Mouse (Mus musculus) midbrain, embryonic 15.5 days (tissue): ENCODE data around the gene Ulk3. TPM values are rescaled to one million over a fixed set of nuclear protein-coding genes. Genes with fewer than 3 reads are reported as not detected.

ENCODE experiments used
- ATAC-seq: fragments of 200-750 bp; cut with Nextera tagmentation; replicated peaks from 2 replicates; pipeline ENCODE4 v1.8.0; 2017; ENCODE audit warnings: moderate TSS enrichment
- H3K27ac ChIP-seq: fragments of 300-500 bp; sonication (generic); 2 replicates; pipeline ENCODE4 v1.5.1; 2015; ENCODE audit warnings: mild to moderate bottlenecking, inconsistent platforms
- H3K27me3 ChIP-seq: fragments of 300-500 bp; sonication (generic); replicated peaks from 2 replicates; pipeline ENCODE4 v1.6.1; 2015; ENCODE audit warnings: inconsistent platforms
- H3K36me3 ChIP-seq: fragments of 300-500 bp; sonication (generic); replicated peaks from 2 replicates; pipeline ENCODE4 v1.6.1; 2015; ENCODE audit warnings: inconsistent platforms
- H3K4me1 ChIP-seq: fragments of 300-500 bp; sonication (generic); 2 replicates; pipeline ENCODE4 v1.6.1; 2015; ENCODE audit warnings: inconsistent platforms
- H3K4me2 ChIP-seq: fragments of 300-500 bp; sonication (generic); 2 replicates; pipeline ENCODE4 v1.6.1; 2015; ENCODE audit warnings: inconsistent platforms, mild to moderate bottlenecking, moderate library complexity
- H3K4me3 ChIP-seq: fragments of 300-500 bp; sonication (generic); 2 replicates; pipeline ENCODE4 v1.5.1; 2015; ENCODE audit warnings: mild to moderate bottlenecking, inconsistent platforms
- H3K9ac ChIP-seq: fragments of 300-500 bp; sonication (generic); 2 replicates; pipeline ENCODE4 v1.6.1; 2015; ENCODE audit warnings: mild to moderate bottlenecking, inconsistent platforms
- H3K9me3 ChIP-seq: fragments of 300-500 bp; sonication (generic); 2 replicates; pipeline ENCODE4 v1.6.1; 2016; ENCODE audit warnings: inconsistent platforms
- WGBS: fragments of 180-500 bp; shearing (Covaris S2); methylation state at CpG from one replicate; pipeline ENCODE4 v1.1.7; 2015; ENCODE audit warnings: mixed read lengths; 5-methylcytosine and 5-hydroxymethylcytosine counted together
- polyA plus RNA-seq: library from polyadenylated mRNA; unstranded; fragments of >200 nt; fragmentation: Nextera tagmentation; extraction: Ambion mirVana; gene quantifications from 2 replicates; pipeline ENCODE4 v1.2.1, GENCODE M21; 2015

Gene Ulk3
- polyA plus RNA-seq, 1 experiment from 2014 or later = 39.0 TPM

GRCm38 (mm10) chr9:57604875-57605274 is 15.6 kb downstream of the Ulk3 start:
- no peak for ATAC-seq
- Histone ChIP-seq H3K9ac (no peak overlapping the region), H3K4me2 (no peak overlapping the region), H3K36me3 (no peaks in the 10 kb centered on the region), H3K4me3 (no peak overlapping the region), H3K27ac (no peak overlapping the region), H3K27me3 (peaks cover 9% of the 10 kb centered on the region; the same call in 1 of the 2 replicates), H3K9me3 (no peaks in the 10 kb centered on the region), H3K4me1 (peaks cover 21% of the 10 kb centered on the region)
- WGBS = 64% methylated on average over 4 of the region's 4 CpGs

- no peaks in the 10 kb centered on the region for H3K36me3 ChIP-seq
- H3K4me1 ChIP-seq = peaks cover 22% of the 10 kb centered on the region
- H3K9ac ChIP-seq = no peak overlapping the region
- no peak overlapping the region for H3K27ac ChIP-seq
- H3K27me3 ChIP-seq = peaks cover 9% of the 10 kb centered on the region; the same call in 1 of the 2 replicates
- no peak for ATAC-seq
- no peak overlapping the region for H3K4me3 ChIP-seq
- 9% methylated on average over 9 of the region's 9 CpGs for WGBS
- H3K4me2 ChIP-seq = no peak overlapping the region
- no peaks in the 10 kb centered on the region for H3K9me3 ChIP-seq
Measured at GRCm38 (mm10) chr9:57605503-57605902, 16.3 kb downstream of the Ulk3 start.

GRCm38 (mm10) chr9:57606139-57606851 is 17.0 kb downstream of the Ulk3 start, which contains the start of gene Cplx3:
Cplx3 (minus strand) TSS chr9:57606281.
- H3K4me3 ChIP-seq = peak within 1 kb of the TSS; percentile 21
- peaks cover 23% of the 10 kb centered on the region for H3K4me1 ChIP-seq
- H3K4me2 ChIP-seq = peak within 1 kb of the TSS; percentile 52
- no peaks in the 10 kb centered on the region for H3K9me3 ChIP-seq
- no peak within 1 kb of the TSS for H3K27ac ChIP-seq
- peak within 1 kb of the TSS; percentile 3; the same call in 1 of the 2 replicates for H3K9ac ChIP-seq
- WGBS = 3% methylated on average over 24 of the region's 24 CpGs
- peak; percentile 51; the same call in 1 of the 2 replicates for ATAC-seq
- peaks cover 9% of the 10 kb centered on the region; the same call in 1 of the 2 replicates for H3K27me3 ChIP-seq
- no peaks in the 10 kb centered on the region for H3K36me3 ChIP-seq

- no peak overlapping the region for H3K27ac ChIP-seq
- WGBS = 61% methylated on average over 3 of the region's 3 CpGs
- H3K4me2 ChIP-seq = no peak overlapping the region
- H3K9ac ChIP-seq = no peak overlapping the region
- H3K27me3 ChIP-seq = peaks cover 9% of the 10 kb centered on the region; the same call in 1 of the 2 replicates
- H3K9me3 ChIP-seq = no peaks in the 10 kb centered on the region
- no peak overlapping the region for H3K4me3 ChIP-seq
- no peak for ATAC-seq
- no peaks in the 10 kb centered on the region for H3K36me3 ChIP-seq
- peaks cover 23% of the 10 kb centered on the region for H3K4me1 ChIP-seq
Measured at GRCm38 (mm10) chr9:57609803-57610202, 20.6 kb downstream of the Ulk3 start.

- peaks cover 9% of the 10 kb centered on the region; the same call in 1 of the 2 replicates for H3K27me3 ChIP-seq
- no peaks in the 10 kb centered on the region for H3K36me3 ChIP-seq
- H3K9ac ChIP-seq = no peak overlapping the region
- peaks cover 20% of the 10 kb centered on the region for H3K4me1 ChIP-seq
- no peak for ATAC-seq
- H3K27ac ChIP-seq = no peak overlapping the region
- no peaks in the 10 kb centered on the region for H3K9me3 ChIP-seq
- WGBS = 42% methylated on average over 3 of the region's 3 CpGs
- no peak overlapping the region for H3K4me3 ChIP-seq
- H3K4me2 ChIP-seq = no peak overlapping the region
Measured at GRCm38 (mm10) chr9:57610359-57610826, 21.1 kb downstream of the Ulk3 start.

- peaks cover 8% of the 10 kb centered on the region; the same call in 1 of the 2 replicates for H3K4me1 ChIP-seq
- H3K36me3 ChIP-seq = no peaks in the 10 kb centered on the region
- H3K27me3 ChIP-seq = no peaks in the 10 kb centered on the region
- H3K4me3 ChIP-seq = no peak overlapping the region
- H3K27ac ChIP-seq = no peak overlapping the region
- H3K9me3 ChIP-seq = no peaks in the 10 kb centered on the region
- H3K9ac ChIP-seq = no peak overlapping the region
- WGBS = 83% methylated on average over 7 of the region's 7 CpGs
- no peak for ATAC-seq
- no peak overlapping the region for H3K4me2 ChIP-seq
Measured at GRCm38 (mm10) chr9:57612587-57612986, 23.3 kb downstream of the Ulk3 start.

GRCm38 (mm10) chr9:57613975-57614374 is 24.7 kb downstream of the Ulk3 start:
- no peaks in the 10 kb centered on the region for H3K9me3 ChIP-seq
- H3K4me3 ChIP-seq = no peak overlapping the region
- no peak for ATAC-seq
- no peak overlapping the region for H3K27ac ChIP-seq
- H3K27me3 ChIP-seq = no peaks in the 10 kb centered on the region
- no peak overlapping the region for H3K4me2 ChIP-seq
- no peak overlapping the region for H3K9ac ChIP-seq
- H3K4me1 ChIP-seq = peaks cover 8% of the 10 kb centered on the region; the same call in 1 of the 2 replicates
- 81% methylated on average over 7 of the region's 7 CpGs for WGBS
- H3K36me3 ChIP-seq = no peaks in the 10 kb centered on the region

GRCm38 (mm10) chr9:57614786-57615185 is 25.5 kb downstream of the Ulk3 start:
- Histone ChIP-seq H3K4me1 (peaks cover 8% of the 10 kb centered on the region; the same call in 1 of the 2 replicates), H3K4me2 (no peak overlapping the region), H3K9me3 (no peaks in the 10 kb centered on the region), H3K4me3 (no peak overlapping the region), H3K27ac (no peak overlapping the region), H3K9ac (no peak overlapping the region), H3K36me3 (no peaks in the 10 kb centered on the region), H3K27me3 (no peaks in the 10 kb centered on the region)
- no peak for ATAC-seq
- WGBS = 89% methylated on average over 4 of the region's 4 CpGs

- no peaks in the 10 kb centered on the region for H3K27me3 ChIP-seq
- no peak for ATAC-seq
- H3K27ac ChIP-seq = no peak overlapping the region
- no peaks in the 10 kb centered on the region for H3K4me1 ChIP-seq
- H3K4me2 ChIP-seq = no peak overlapping the region
- no peaks in the 10 kb centered on the region for H3K9me3 ChIP-seq
- H3K36me3 ChIP-seq = no peaks in the 10 kb centered on the region
- no peak overlapping the region for H3K4me3 ChIP-seq
- H3K9ac ChIP-seq = no peak overlapping the region
- 75% methylated on average over 8 of the region's 8 CpGs for WGBS
Measured at GRCm38 (mm10) chr9:57617556-57618169, 28.4 kb downstream of the Ulk3 start.

- no peak overlapping the region for H3K4me3 ChIP-seq
- WGBS = 84% methylated on average over 8 of the region's 8 CpGs
- H3K27ac ChIP-seq = no peak overlapping the region
- H3K27me3 ChIP-seq = no peaks in the 10 kb centered on the region
- H3K36me3 ChIP-seq = no peaks in the 10 kb centered on the region
- no peaks in the 10 kb centered on the region for H3K4me1 ChIP-seq
- ATAC-seq = no peak
- H3K9ac ChIP-seq = no peak overlapping the region
- H3K9me3 ChIP-seq = no peaks in the 10 kb centered on the region
- no peak overlapping the region for H3K4me2 ChIP-seq
Measured at GRCm38 (mm10) chr9:57618854-57619253, 29.6 kb downstream of the Ulk3 start.

GRCm38 (mm10) chr9:57620674-57621073 is 31.4 kb downstream of the Ulk3 start, which contains the start of gene Lman1l:
Lman1l (minus strand) TSS chr9:57620774.
- ATAC-seq = no peak
- WGBS = 95% methylated on average over 5 of the region's 5 CpGs
- no peaks in the 10 kb centered on the region for H3K27me3 ChIP-seq
- H3K4me3 ChIP-seq = no peak within 1 kb of the TSS
- no peak within 1 kb of the TSS for H3K4me2 ChIP-seq
- H3K9me3 ChIP-seq = no peaks in the 10 kb centered on the region
- H3K9ac ChIP-seq = no peak within 1 kb of the TSS
- no peak within 1 kb of the TSS for H3K27ac ChIP-seq
- H3K36me3 ChIP-seq = no peaks in the 10 kb centered on the region
- no peaks in the 10 kb centered on the region for H3K4me1 ChIP-seq

- no peaks in the 10 kb centered on the region for H3K27me3 ChIP-seq
- H3K4me2 ChIP-seq = no peak overlapping the region
- no peaks in the 10 kb centered on the region for H3K4me1 ChIP-seq
- H3K9ac ChIP-seq = no peak overlapping the region
- H3K4me3 ChIP-seq = no peak overlapping the region
- WGBS = 90% methylated on average over 7 of the region's 7 CpGs
- no peaks in the 10 kb centered on the region for H3K9me3 ChIP-seq
- no peak for ATAC-seq
- no peak overlapping the region for H3K27ac ChIP-seq
- peaks cover 28% of the 10 kb centered on the region for H3K36me3 ChIP-seq
Measured at GRCm38 (mm10) chr9:57624295-57624694, 35.0 kb downstream of the Ulk3 start.
